Mouse (Mus musculus) limb, embryonic 15.5 days (tissue): ENCODE data around the gene Ift43. TPM values are rescaled to one million over a fixed set of nuclear protein-coding genes. Genes with fewer than 3 reads are reported as not detected.

Source experiments
- ATAC-seq: fragments of 200-750 bp; cut with Nextera tagmentation; 2 replicates; pipeline ENCODE4 v1.8.0; 2017; ENCODE audit warnings: low read depth, moderate TSS enrichment; ENCODE audit not compliant: insufficient number of reproducible peaks, low FRiP score, low TSS enrichment
- H3K27ac ChIP-seq: fragments of 300-500 bp; sonication (generic); 2 replicates; pipeline ENCODE4 v1.5.1; 2015; ENCODE audit warnings: moderate library complexity, mild to moderate bottlenecking, inconsistent platforms
- H3K27me3 ChIP-seq: fragments of 300-500 bp; sonication (generic); 2 replicates; pipeline ENCODE4 v1.6.1; 2015; ENCODE audit warnings: inconsistent platforms
- H3K36me3 ChIP-seq: fragments of 300-500 bp; sonication (generic); 2 replicates; pipeline ENCODE4 v1.6.1; 2015; ENCODE audit warnings: inconsistent platforms
- H3K4me1 ChIP-seq: fragments of 300-500 bp; sonication (generic); 2 replicates; pipeline ENCODE4 v1.6.1; 2015; ENCODE audit warnings: inconsistent platforms
- H3K4me2 ChIP-seq: fragments of 300-500 bp; sonication (generic); 2 replicates; pipeline ENCODE4 v1.6.1; 2015; ENCODE audit warnings: mild to moderate bottlenecking, inconsistent platforms
- H3K4me3 ChIP-seq: fragments of 300-500 bp; sonication (generic); 2 replicates; pipeline ENCODE4 v1.5.1; 2015; ENCODE audit warnings: mild to moderate bottlenecking, inconsistent platforms
- H3K9ac ChIP-seq: fragments of 300-500 bp; sonication (generic); 2 replicates; pipeline ENCODE4 v1.6.1; 2015; ENCODE audit warnings: inconsistent platforms
- H3K9me3 ChIP-seq: fragments of 300-500 bp; sonication (generic); 2 replicates; pipeline ENCODE4 v1.6.1; 2016; ENCODE audit warnings: inconsistent platforms
- WGBS: fragments of 180-500 bp; shearing (Covaris S2); methylation state at CpG from one replicate; pipeline ENCODE4 v1.1.7; 2015; 5-methylcytosine and 5-hydroxymethylcytosine counted together
- polyA plus RNA-seq: library from polyadenylated mRNA; unstranded; fragments of >200 nt; fragmentation: Nextera tagmentation; extraction: Ambion mirVana; gene quantifications from 2 replicates; pipeline ENCODE4 v1.2.1, GENCODE M21; 2015

Ift43 gene
- polyA plus RNA-seq, result 74.7 and 78.3 TPM in 2 replicates

DNA sequence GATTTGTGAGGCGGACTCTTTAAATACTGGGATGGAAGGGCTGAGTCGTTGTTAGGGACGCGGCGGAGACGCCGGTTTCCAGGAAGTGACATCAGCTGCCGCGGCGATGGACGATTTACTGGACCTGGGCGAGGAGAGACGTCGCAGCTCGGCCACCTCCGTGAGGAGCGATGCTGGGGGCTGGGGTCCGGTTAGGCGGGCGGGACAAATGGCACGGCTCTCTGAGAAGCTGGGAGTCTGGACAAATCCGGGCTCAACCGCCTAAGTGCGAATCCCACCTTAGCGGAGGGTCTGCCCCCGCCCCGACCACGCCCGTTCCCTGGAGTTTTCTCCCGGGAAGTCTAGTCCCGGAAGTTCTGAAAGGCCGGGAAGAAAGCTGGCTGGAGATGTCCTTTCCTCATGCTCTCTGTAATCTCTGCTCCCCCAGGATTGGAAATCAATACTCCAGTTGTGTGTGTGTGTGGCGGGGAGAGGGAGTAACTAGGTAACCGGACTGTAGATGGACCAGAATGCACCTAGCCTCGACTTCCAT, at the start of gene Ift43:
Gene Ift43 (plus strand): TSS at position 61 of the 532 bp plus-strand sequence.
- H3K27ac ChIP-seq, result peak within 1 kb of the TSS; percentile 69; the same call in 1 of the 2 replicates
- H3K4me2 ChIP-seq, result peak within 1 kb of the TSS; percentile 73
- H3K36me3 ChIP-seq, result 0 out of 2 replicates have a peak, but pooled peaks cover 4% of the 10 kb centered on the region
- ATAC-seq, result no peak
- H3K9me3 ChIP-seq, result no peaks in the 10 kb centered on the region
- H3K9ac ChIP-seq, result peak within 1 kb of the TSS; percentile 56
- peaks cover 15% of the 10 kb centered on the region for H3K4me1 ChIP-seq
- H3K4me3 ChIP-seq, result peak within 1 kb of the TSS; percentile 70
- H3K27me3 ChIP-seq, result no peaks in the 10 kb centered on the region
- under 1% methylated on average over 35 of the region's 35 CpGs for WGBS

DNA sequence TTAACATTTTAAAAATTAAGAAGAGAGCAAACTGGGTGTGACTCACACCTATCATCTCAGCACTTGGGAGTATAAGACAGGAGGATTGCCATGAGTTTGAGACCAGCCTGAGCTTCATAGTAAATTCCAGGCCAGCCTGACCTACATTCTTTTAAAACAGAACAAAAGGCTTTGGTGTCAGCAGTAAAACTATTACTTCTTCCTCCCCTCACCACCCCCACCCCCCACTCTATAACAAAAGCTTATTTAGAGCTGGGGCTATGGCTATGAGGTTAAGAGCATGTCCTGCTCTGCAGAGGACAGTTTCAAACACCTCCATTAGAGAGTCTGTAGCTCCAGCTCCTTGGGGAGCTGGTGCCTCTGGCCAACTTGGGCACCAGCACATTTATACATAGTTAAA, 46.8 kb upstream of the Ift43 start:
- H3K9ac ChIP-seq, result no peak overlapping the region
- no peak overlapping the region for H3K4me2 ChIP-seq
- no peak overlapping the region for H3K4me3 ChIP-seq
- ATAC-seq, result no peak
- no peaks in the 10 kb centered on the region for H3K36me3 ChIP-seq
- no peaks in the 10 kb centered on the region for H3K9me3 ChIP-seq
- peaks cover 19% of the 10 kb centered on the region for H3K4me1 ChIP-seq
- no peaks in the 10 kb centered on the region for H3K27me3 ChIP-seq
- no peak overlapping the region for H3K27ac ChIP-seq

DNA sequence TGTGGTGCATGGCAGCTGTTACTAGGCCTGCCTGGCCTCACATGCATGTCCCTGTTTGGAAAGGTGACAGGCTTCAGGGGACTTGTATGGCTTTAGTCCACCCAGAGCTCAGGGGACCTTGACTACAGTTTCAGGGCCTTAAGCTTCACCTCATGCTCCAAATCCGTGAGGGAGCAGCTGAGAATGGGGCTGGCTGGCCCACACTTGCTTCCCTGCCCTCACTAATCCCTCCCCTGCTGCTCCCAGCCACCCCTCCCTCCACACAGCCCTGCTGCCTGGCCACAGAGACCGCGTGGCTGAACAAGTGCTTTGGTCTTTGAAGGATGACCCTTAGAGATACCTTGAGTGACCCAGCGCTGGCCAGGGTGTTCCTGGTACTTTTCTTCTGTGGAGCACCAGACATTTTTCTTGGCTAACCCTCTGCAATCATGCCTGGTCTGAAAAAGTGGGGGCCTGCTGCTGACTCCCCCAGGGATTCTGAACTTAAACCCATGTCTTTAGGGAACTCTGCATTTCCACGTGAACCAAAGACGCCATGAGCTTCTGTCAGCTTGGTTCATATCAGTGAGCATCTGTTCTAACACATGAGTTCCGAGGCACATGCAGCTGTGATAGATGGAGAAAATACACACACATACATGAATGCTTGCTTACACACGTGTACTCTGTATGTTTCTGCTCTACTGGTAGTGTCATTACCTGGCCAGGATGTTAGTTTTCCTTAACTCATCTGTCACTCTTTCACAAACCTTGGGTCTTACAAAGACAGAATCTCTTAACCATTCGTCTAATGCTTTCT, 45.8 kb upstream of the Ift43 start:
- 27% methylated on average over 9 of the region's 9 CpGs for WGBS

DNA sequence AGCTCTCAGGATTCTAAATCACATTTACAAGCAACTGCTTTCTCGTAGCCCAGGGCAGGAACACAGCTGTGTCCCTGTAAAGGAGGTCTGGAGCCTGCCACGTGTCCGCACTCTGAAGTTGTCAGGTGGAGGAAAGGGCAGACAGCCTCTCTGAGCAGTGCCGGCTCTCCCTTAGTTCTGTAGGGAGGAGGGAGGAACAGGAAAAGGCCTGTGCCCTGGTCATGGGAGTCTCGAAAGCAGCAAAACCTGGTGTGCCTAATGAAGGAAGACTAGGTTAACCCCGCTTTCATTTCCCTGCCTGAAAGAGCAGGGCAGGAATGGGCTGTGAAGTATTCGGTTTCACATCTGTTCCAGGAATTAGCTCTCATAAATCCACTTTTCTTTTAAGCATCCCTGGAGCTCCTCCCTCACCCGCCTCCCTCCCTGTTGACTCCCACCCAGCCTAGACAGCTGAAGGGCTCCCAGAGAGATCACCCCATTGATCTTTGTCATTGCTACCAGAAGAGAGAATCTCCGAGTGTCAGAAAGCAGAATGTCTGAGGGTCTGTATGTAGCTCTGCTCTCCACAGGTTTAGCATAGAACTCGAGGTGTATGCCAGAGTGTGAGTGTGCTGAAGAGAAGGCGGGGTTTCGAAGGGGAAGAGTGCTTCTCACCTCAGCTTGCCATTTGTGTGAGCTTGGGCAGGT, 45.0 kb upstream of the Ift43 start:
- 19% methylated on average over 12 of the region's 12 CpGs for WGBS
- Histone ChIP-seq H3K4me3 (no peak overlapping the region), H3K4me1 (peaks cover 19% of the 10 kb centered on the region), H3K27ac (peak overlapping the region; percentile 78), H3K36me3 (no peaks in the 10 kb centered on the region; the same call in 1 of the 2 replicates), H3K27me3 (no peaks in the 10 kb centered on the region), H3K9ac (no peak overlapping the region), H3K9me3 (no peaks in the 10 kb centered on the region), H3K4me2 (peak overlapping the region; percentile 20; the same call in 1 of the 2 replicates)
- peak; percentile 74 for ATAC-seq

More for the DNA sequence above, 45.8 kb upstream of the Ift43 start:
- Histone ChIP-seq H3K27ac (peak overlapping the region; percentile 78), H3K9ac (no peak overlapping the region), H3K4me3 (no peak overlapping the region), H3K36me3 (no peaks in the 10 kb centered on the region), H3K4me1 (peaks cover 19% of the 10 kb centered on the region), H3K4me2 (no peak overlapping the region), H3K27me3 (no peaks in the 10 kb centered on the region), H3K9me3 (no peaks in the 10 kb centered on the region)
- ATAC-seq, result peak; percentile 64; the same call in 1 of the 2 replicates

DNA sequence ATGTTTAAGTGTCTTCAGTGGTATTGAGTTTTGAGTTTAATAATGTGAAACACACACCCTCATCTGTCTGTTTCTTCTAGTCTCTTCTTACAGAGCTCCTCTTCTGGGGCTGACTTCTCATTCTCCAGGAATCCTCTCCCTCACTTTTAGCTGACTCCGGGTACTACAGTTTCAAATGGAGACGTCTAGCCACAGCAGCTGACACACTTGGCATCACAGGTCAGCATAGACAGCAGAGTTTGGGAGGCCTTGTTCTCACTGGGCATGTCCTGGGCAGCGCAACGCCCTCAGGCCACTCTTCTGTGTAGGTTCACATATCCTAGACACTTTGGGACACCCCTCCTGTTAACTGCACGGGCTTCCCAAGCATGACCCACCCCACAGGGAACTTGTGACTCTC, 43.3 kb upstream of the Ift43 start:
- no peaks in the 10 kb centered on the region for H3K9me3 ChIP-seq
- ATAC-seq, result no peak
- 67% methylated on average over 5 of the region's 5 CpGs for WGBS
- peaks cover 8% of the 10 kb centered on the region for H3K36me3 ChIP-seq
- no peak overlapping the region for H3K27ac ChIP-seq
- H3K9ac ChIP-seq, result no peak overlapping the region
- H3K4me2 ChIP-seq, result no peak overlapping the region
- peaks cover 19% of the 10 kb centered on the region for H3K4me1 ChIP-seq
- no peaks in the 10 kb centered on the region for H3K27me3 ChIP-seq
- no peak overlapping the region for H3K4me3 ChIP-seq

DNA sequence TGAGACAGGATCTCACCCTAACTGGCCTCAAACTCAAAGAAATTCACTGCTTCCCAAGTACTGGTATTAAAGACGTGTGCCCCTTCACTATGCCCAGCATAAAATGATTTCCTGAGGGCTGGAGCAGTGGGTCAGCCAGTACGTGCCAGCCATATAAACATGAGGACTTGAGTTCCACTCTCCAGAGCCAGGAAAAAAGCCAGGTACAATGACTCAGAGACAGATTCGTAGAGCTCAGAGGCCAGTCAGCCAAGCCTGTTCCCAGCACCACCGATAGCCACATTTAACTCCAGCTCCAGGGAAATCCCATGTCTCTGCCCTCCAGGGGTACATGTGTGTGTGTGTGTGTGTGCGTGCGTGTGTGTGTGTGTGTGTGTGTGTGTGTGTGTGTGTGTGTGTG, 42.6 kb upstream of the Ift43 start:
- H3K27ac ChIP-seq, result no peak overlapping the region
- WGBS, result 74% methylated on average over 6 of the region's 6 CpGs

DNA sequence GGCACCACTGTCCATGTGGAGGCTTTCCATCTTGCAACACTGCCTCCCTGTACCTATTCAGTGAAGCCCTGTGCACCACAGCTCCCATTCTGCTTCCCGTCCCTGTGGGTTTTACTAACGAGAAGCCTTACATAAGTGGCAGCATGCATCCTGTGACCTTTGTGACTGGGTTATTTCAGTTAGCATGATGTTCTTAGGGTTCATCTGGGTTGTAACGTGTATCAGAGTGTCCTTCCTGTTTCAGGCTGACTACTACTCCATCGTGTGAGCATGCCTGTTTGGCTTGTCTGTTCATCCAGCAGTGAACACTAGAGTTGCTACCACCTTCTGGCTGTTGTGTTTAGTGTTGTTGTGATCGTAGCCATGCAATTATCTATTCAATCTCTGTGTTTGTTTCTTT, 36.2 kb upstream of the Ift43 start:
- H3K9ac ChIP-seq, result no peak overlapping the region
- H3K36me3 ChIP-seq, result peaks cover 8% of the 10 kb centered on the region
- H3K27me3 ChIP-seq, result no peaks in the 10 kb centered on the region
- no peak overlapping the region for H3K4me3 ChIP-seq
- no peaks in the 10 kb centered on the region for H3K9me3 ChIP-seq
- no peaks in the 10 kb centered on the region for H3K4me1 ChIP-seq
- 85% methylated on average over 5 of the region's 5 CpGs for WGBS
- ATAC-seq, result no peak
- no peak overlapping the region for H3K4me2 ChIP-seq
- H3K27ac ChIP-seq, result no peak overlapping the region

More for the DNA sequence above, 42.6 kb upstream of the Ift43 start:
- Histone ChIP-seq H3K27me3 (no peaks in the 10 kb centered on the region), H3K4me1 (peaks cover 19% of the 10 kb centered on the region), H3K4me3 (no peak overlapping the region), H3K9ac (no peak overlapping the region), H3K4me2 (no peak overlapping the region), H3K36me3 (peaks cover 8% of the 10 kb centered on the region), H3K9me3 (no peaks in the 10 kb centered on the region)
- no peak for ATAC-seq

DNA sequence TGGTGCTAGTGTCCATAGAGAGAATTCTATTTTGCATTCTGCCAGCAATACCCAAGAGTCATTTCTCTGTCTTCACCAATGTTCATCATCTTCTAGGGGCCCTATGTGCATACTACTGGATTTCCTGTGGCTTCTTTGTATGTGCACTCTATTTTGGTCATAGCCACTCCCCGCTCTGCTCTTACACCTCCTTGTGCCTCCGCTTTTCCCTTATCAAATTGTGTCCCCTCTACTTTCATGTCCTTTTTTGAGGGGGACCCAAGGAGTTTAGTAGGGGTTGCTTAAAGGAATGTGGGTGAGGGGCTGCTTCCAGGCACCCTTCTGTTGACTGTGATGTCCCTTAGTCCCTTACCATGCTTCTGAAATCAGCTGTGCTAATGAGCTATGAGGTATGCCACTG, 35.6 kb upstream of the Ift43 start:
- no peak for ATAC-seq
- H3K9ac ChIP-seq, result no peak overlapping the region
- H3K27me3 ChIP-seq, result no peaks in the 10 kb centered on the region
- no peak overlapping the region for H3K27ac ChIP-seq
- peaks cover 8% of the 10 kb centered on the region for H3K36me3 ChIP-seq
- no peak overlapping the region for H3K4me2 ChIP-seq
- 100% methylated on average over 2 of the region's 2 CpGs for WGBS
- H3K4me3 ChIP-seq, result no peak overlapping the region
- H3K4me1 ChIP-seq, result no peaks in the 10 kb centered on the region
- H3K9me3 ChIP-seq, result no peaks in the 10 kb centered on the region

DNA sequence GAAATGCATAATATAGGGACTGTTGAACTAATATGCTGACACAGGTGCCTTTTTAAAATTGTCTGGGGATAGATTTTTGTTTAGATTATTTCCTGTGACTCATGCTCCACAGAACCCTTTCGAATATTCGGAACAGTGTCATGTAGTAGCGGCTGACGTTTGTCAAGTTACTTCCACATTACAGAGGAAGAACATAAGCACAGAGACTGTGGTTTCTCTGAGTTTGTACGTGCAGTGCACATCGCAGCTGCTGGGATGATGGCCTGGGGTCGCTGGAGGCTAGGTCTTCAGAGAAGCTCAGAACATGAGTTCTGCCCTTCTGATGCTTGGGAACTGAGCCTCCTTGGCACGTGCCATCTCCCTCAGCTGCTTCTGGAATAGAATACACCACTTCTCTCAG, 35.0 kb upstream of the Ift43 start:
- no peaks in the 10 kb centered on the region for H3K4me1 ChIP-seq
- no peak overlapping the region for H3K27ac ChIP-seq
- H3K9me3 ChIP-seq, result no peaks in the 10 kb centered on the region
- H3K27me3 ChIP-seq, result no peaks in the 10 kb centered on the region
- 72% methylated on average over 8 of the region's 8 CpGs for WGBS
- no peak for ATAC-seq
- H3K9ac ChIP-seq, result no peak overlapping the region
- no peak overlapping the region for H3K4me2 ChIP-seq
- H3K4me3 ChIP-seq, result no peak overlapping the region
- peaks cover 8% of the 10 kb centered on the region for H3K36me3 ChIP-seq

DNA sequence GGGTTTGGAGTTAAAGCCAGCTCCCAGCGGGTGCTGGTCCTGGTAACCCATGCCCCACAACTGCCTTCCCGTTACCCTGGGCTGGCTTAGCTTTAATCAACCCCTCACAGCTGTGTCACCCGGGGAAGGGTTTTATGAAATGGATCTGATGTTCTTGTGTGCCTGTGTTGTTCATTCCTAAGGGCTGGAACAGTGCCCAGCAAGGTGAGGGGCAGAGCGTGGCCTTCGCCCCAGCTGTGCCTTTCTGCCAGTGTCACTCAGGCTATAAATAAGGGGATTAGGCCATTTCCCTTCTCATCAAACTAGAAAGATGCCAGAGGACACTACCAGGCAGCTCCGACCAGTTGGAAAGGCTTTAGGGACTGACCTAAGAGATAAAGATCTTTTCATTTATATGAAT, 32.5 kb upstream of the Ift43 start:
- no peak overlapping the region for H3K9ac ChIP-seq
- H3K36me3 ChIP-seq, result no peaks in the 10 kb centered on the region
- WGBS, result 54% methylated on average over 6 of the region's 6 CpGs
- H3K4me1 ChIP-seq, result no peaks in the 10 kb centered on the region
- no peaks in the 10 kb centered on the region for H3K9me3 ChIP-seq
- H3K4me3 ChIP-seq, result no peak overlapping the region
- no peak overlapping the region for H3K4me2 ChIP-seq
- no peak for ATAC-seq
- no peak overlapping the region for H3K27ac ChIP-seq
- H3K27me3 ChIP-seq, result no peaks in the 10 kb centered on the region

DNA sequence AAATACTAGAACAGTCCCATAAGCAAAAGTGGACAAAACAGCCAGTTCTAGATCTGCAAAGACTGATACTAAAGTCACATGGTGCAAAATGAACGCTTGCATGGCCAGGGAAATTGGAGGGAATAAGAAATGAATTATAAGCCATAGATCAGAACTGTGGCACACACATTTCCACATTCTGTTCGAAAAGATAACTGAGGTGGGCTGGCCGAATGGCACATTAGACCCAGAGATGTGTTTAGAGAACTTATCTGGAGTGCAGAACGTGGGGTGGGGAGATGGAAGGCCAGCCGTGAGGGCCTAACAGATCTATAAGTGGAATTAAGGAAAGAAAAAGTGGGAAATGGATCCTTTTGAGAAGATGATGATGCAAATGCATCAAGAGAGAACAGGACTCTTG, 30.9 kb upstream of the Ift43 start:
- Histone ChIP-seq H3K27me3 (no peaks in the 10 kb centered on the region), H3K4me3 (no peak overlapping the region), H3K4me2 (no peak overlapping the region), H3K27ac (no peak overlapping the region), H3K4me1 (no peaks in the 10 kb centered on the region), H3K9me3 (no peaks in the 10 kb centered on the region), H3K9ac (no peak overlapping the region), H3K36me3 (peaks cover 12% of the 10 kb centered on the region)
- 89% methylated on average over 5 of the region's 5 CpGs for WGBS
- no peak for ATAC-seq

DNA sequence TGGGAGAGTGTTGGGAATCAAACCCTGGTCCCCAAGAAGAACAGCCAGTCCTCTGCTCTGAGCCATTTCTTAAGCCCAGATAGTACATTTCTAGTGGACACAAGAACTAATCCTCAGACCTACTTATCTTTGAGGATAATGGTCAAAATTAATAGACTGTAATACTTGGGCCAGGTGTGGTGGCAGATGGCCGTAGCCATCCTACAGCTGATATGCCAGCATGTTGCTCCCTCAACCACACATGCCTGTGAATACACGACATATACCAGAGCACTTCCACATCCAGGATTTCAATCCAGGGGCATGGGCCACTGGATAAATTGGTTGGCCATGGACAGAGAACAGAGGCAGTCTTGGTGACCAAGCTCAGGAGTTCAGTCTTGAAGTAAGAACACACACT, 27.0 kb upstream of the Ift43 start:
- Histone ChIP-seq H3K9me3 (no peaks in the 10 kb centered on the region), H3K27ac (no peak overlapping the region), H3K9ac (no peak overlapping the region), H3K36me3 (peaks cover 44% of the 10 kb centered on the region), H3K4me2 (no peak overlapping the region), H3K4me1 (no peaks in the 10 kb centered on the region), H3K27me3 (no peaks in the 10 kb centered on the region), H3K4me3 (no peak overlapping the region)
- 91% methylated on average over 2 of the region's 2 CpGs for WGBS
- no peak for ATAC-seq
